Mouse (Mus musculus): ENCODE measurements around the gene Nhej1.

DNA sequence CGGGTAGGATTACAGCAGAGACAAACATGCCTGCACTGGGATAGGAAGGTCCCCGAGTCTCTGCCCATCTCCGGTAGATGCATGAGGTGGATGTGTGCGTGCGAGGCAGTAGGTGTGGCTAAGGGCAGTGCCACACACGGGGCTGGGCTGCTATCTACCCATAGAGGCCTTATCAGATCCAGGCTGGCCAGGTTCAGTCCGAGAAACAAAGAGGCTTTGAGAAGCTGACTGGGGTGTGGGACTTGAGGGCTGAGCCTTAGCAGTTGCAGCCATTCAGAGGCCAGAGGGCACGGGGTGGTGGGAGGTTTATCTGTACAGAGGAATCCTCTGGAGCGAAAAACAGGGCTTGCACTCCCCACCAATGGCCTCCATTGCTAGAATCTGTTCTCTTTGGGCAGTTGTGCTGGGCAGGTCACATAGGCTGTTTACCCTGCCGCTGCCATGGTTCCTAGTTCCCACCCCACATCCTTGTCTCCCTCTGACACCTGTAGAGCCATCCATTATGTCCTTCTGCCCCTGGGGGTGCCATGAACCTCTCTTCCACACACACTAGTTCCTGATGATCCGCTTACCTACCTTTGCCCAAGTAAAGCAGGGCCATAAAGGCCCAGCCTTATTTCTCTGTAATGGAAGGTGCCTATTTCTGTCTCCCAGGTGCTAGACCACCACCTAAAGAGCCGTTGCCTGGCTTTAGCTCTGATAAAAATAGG is 183.2 kb downstream of the Nhej1 start:
- TF ChIP-seq GATA1 (IDR thresholded peaks at IDR 0.05; ENCODE audit: borderline replicate concordance, low read length): no peak
- TF ChIP-seq CTCF (IDR thresholded peaks at IDR 0.05; ENCODE audit: low read depth, low read length): no peak

All from G1E (cell line).